Mouse (Mus musculus) gastrocnemius, adult 2 months (tissue): ENCODE measurements around the gene 0610012G03Rik. TPM values are rescaled to one million over a fixed set of nuclear protein-coding genes. Genes with fewer than 3 reads are reported as not detected.
"Not testable (repeated sequence)": the region's sequence is repeated elsewhere in the genome, so short reads cannot be mapped to it uniquely, and the experiment has no call there.

Experiments used
- DNase-seq: peaks from one replicate; pipeline ENCODE4 v3.0.0; 2022
- H3K27ac ChIP-seq: fragments of 200-600 bp; 2 replicates; pipeline ENCODE4 v1.8.1; 2022; ENCODE audit warnings: mild to moderate bottlenecking
- H3K4me3 ChIP-seq: fragments of 200-600 bp; 2 replicates; pipeline ENCODE4 v1.8.1; 2022; ENCODE audit warnings: mild to moderate bottlenecking, moderate library complexity
- CTCF ChIP-seq: fragments of 200-600 bp; IDR thresholded peaks from 2 replicates; pipeline ENCODE4 v1.8.1; 2022; ENCODE audit warnings: antibody characterized with exemption, mild to moderate bottlenecking, moderate library complexity
- intact Hi-C: fragments of 180-260 bp; cut with DNase I; formaldehyde crosslinking; loops from one replicate; pipeline ENCODE4 v1.15.1; 2025
- long read RNA-seq, 2 experiments: library from polyadenylated mRNA; stranded (forward); transcript quantifications; one replicate each; pipeline ENCODE4 v2.0.0; 2021
- total RNA-seq, 2 experiments: library from RNA; stranded (reverse); gene quantifications; 2 replicates each; pipeline ENCODE4 v1.2.3; 2021

0610012G03Rik gene
- total RNA-seq: 10 to 100 TPM; 52.1 to 66.5 TPM
- long read RNA-seq, experiment 1, transcript 0610012G03Rik-201 (1 exons, 1,445 nt): major isoform, 184 of 185 reads
- long read RNA-seq, experiment 1, partial matches to known transcripts: 0 of 185 reads
- long read RNA-seq, experiment 1, other reads (novel, unspliced or antisense): 1 of 185 reads
- long read RNA-seq, experiment 2, transcript 0610012G03Rik-201 (1 exons, 1,445 nt): major isoform, 214 of 214 reads
- long read RNA-seq, experiment 2, partial matches to known transcripts: 0 of 214 reads
- long read RNA-seq, experiment 2, other reads (novel, unspliced or antisense): 0 of 214 reads

DNA sequence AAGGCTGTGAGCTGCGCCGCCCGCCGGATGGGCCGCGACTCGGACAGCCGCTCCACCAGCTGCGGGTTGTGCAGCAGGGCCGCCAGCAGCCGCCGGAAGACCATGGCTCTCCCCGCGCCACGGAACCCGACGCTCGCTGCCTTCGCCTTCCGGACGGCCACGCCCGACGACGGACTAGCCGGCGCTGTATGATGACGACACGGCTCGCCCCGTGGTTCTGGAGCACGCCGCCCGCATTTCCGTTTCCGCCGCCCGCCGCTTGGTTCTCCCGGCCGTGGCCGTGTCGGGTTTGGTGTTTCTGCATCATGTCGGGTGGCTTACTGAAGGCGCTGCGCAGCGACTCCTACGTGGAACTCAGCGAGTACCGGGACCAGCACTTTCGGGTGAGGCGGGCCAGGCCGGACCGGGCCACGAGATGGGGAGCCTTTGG, at the start of gene 0610012G03Rik, which contains the start of gene Ncbp2:
TSS of gene 0610012G03Rik (minus strand) at position 150 of the 430 bp plus-strand sequence.
TSS of gene Ncbp2 (plus strand) at position 169 of the 430 bp plus-strand sequence.
- Histone ChIP-seq H3K27ac (peak within 1 kb of the TSS; percentile 96), H3K4me3 (peak within 1 kb of the TSS; percentile 98)
- peak; percentile 98 for DNase-seq
- TF ChIP-seq CTCF: no peak; the same call in 1 of the 2 replicates
- intact Hi-C loops: loop anchor here (2.0 to 10.0 kb wide), 2 partner anchors 54 to 296 kb away; partner anchors contain the start of genes Fbxo45, Senp5 and Wdr53

DNA sequence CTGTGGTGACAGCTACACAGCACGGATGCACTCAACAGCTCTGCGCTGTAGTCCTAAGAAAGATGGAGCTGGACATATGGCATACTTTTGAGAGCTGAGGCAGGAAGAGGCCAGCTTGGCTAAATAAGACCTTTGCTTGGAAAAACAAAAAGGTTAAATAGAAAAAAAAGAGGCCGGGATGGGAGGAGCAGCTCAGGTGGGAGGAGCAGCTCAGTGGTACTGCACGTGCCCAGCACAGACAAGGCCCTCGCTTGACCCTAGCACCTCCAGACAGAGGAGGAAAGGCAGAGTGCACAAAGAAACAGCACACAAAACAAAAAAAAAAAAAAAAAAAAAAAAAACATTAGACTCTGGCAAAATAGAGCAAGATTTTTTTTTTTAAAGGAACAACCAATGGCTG, 48.1 kb upstream of the 0610012G03Rik start:
- intact Hi-C loops: no loop called here
- no peak for DNase-seq
- no peak overlapping the region for H3K4me3 ChIP-seq
- no peak for TF ChIP-seq CTCF
- H3K27ac ChIP-seq: no peak overlapping the region

DNA sequence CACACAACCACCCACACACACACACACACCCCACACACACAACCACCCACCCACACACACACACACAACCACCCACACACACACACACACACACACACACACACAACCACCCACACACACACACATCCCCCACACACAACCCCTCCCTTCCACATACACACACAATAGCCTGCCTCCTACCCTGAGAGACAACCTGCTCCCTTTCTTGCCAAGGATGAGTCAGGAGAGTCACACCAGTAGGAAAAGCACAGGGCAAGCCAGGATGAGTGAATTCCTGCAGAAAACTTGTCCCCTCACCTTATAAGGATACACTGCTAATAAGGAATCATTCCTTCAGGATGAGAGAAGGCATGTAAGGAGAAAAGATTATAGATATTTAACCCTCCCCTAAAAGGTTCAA, 45.7 kb upstream of the 0610012G03Rik start:
- Histone ChIP-seq H3K4me3 (no peak overlapping the region), H3K27ac (no peak overlapping the region)
- no peak for TF ChIP-seq CTCF
- intact Hi-C loops: no loop called here
- DNase-seq: no peak

DNA sequence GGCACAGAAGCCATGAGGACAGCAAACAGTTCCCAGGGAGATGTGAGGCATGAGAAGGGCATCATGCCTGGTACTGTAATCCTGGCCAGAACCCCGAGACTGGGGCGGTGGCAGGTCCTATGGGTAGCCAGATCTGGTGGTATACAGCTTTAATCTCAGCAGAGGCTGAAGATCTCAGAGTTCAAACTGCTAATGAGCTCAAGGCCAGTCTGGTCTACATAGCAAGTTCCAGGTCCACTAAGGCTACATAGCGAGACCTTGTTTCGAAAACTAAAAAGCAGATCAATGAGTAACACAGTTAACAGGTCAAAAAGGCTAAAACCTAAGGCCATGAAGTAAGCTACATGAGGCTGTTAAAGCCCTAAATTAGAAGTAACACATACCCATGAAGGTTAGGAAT, 44.9 kb upstream of the 0610012G03Rik start:
- no peak overlapping the region for H3K4me3 ChIP-seq
- H3K27ac ChIP-seq: no peak overlapping the region
- DNase-seq: no peak
- no peak for TF ChIP-seq CTCF
- intact Hi-C loops: no loop called here

DNA sequence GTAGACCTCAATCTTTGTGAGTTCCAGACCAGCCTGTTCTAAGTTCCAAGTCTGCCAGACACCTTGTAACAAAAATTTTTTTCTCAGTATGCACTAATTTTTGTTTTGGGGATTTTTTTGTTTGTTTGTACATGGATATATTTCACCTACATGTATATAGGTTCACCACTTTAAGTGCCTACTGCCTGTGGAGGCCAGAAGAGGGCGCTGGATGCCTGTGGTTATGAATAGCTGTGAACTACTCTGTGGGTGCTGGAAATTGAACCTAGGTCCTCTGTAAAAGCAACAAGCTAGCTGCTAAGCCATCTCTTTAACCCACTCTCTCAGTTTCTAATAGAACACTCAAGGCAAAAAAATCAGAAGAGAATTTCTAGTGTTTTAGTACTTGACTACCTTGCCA, 43.7 kb upstream of the 0610012G03Rik start:
- TF ChIP-seq CTCF: peak; percentile 24; the same call in 1 of the 2 replicates
- H3K4me3 ChIP-seq: no peak overlapping the region
- intact Hi-C loops: no loop called here

DNA sequence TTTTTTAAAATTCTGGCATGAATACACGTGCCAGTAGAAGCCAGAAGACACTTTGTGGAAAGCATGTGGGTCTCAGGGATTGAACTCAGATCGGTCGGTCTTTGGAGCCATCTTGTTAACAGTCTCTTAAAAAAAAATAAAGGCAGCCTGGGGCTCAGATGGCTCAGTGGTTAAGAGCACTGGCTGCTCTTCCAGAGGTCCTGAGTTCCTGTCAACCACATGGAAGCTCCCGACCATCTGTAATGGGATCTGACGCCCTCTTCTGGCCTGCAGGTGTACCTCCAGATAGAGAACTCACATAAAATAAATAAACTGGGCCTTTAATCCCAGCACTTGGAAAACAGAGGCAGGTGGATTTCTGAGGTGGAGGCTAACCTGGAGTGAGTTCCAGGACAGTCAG, 32.7 kb upstream of the 0610012G03Rik start:
- TF ChIP-seq CTCF: peak; percentile 12; the same call in 1 of the 2 replicates
- no peak overlapping the region for H3K4me3 ChIP-seq
- no peak for DNase-seq
- intact Hi-C loops: no loop called here
- H3K27ac ChIP-seq: no peak overlapping the region

More for the DNA sequence above, 43.7 kb upstream of the 0610012G03Rik start:
- DNase-seq: no peak
- H3K27ac ChIP-seq: no peak overlapping the region

DNA sequence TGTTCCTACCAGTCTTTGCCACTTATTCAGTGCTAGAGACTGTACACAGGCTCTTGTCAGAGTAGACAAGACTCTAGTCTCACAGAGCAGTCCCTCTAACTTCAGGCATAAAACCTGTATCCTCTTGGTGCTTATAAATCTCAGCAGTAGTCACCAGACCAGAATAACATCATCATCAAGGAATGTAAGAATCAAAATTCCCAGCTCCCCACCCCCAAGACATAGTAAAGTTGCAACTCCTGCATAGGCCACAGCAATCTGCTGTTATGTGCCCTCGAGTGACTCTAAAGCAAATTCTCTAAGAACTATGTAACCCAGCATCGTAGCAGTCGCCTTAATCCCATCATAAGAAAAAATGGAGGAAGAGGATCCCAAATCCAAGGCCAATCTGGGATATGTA, 31.2 kb upstream of the 0610012G03Rik start:
- TF ChIP-seq CTCF: no peak
- Histone ChIP-seq H3K4me3 (no peak overlapping the region), H3K27ac (no peak overlapping the region)
- no peak for DNase-seq
- intact Hi-C loops: no loop called here

DNA sequence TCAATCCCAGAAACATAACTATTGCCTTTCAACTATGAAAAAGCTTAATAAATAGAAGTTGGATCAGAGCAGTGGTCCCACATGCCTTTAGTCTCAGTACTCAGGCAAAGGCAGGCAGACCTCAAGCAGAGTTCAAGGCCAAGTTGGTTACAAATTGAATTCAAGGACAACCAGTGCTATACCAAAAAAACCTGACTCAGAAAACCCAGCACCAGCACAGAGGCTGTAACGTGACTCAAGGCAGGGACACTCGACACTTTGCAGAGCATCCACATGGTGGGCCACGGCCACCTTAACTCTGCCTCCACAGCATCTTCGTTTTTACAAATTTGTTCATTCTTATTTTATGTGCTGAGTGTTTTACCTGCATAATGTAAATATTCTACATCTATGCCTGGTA, 27.0 kb upstream of the 0610012G03Rik start:
- no peak for TF ChIP-seq CTCF
- no peak overlapping the region for H3K27ac ChIP-seq
- intact Hi-C loops: no loop called here
- DNase-seq: no peak
- H3K4me3 ChIP-seq: no peak overlapping the region

DNA sequence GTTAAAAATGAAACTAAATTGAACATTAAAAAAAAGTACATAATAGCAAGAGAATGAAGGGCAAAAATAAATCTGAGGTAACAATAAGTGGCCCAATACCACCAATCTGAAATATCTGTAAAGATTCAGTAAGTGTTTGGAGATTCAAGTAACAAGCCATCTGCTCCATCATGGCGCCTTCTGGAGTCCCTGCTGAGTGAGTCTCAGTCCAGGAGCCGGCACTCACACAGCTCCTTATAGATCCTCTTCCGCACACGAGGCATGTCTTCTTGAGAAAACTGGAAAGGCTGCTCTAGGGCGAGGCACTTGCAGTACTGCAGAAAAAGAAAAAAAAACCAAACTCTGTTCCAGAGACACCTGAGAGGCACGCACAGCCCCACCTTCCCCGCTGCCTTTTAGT, 14.9 kb upstream of the 0610012G03Rik start:
- H3K27ac ChIP-seq: no peak overlapping the region
- intact Hi-C loops: no loop called here
- no peak for DNase-seq
- TF ChIP-seq CTCF: no peak
- H3K4me3 ChIP-seq: no peak overlapping the region

DNA sequence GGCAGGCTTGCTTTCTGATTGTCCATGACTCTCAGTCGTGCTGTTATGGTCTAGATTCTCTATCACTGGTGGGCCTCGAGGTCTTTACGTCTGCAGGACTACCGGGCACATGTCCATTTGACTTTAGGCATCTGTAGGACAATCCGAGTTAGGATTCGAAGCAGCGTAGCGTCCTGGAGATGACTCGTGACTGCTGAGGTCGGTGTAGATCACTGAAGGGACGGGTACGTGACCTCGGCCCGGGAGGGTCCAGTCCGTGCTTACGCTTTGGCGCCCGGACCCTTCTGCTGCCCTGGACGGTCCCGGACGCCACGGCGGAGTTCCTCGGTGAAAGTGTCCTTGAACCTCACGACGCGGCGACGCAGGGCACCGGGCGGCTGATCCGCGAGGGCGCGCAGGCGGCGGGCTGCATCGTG, 385 bp downstream of the 0610012G03Rik start:
- DNase-seq: no peak
- Histone ChIP-seq H3K4me3 (peak overlapping the region; percentile 98), H3K27ac (peak overlapping the region; percentile 96)
- intact Hi-C loops: loop anchor here (2.0 to 10.0 kb wide), 2 partner anchors 55 to 297 kb away; partner anchors contain the start of genes Fbxo45, Senp5 and Wdr53
- no peak for TF ChIP-seq CTCF

DNA sequence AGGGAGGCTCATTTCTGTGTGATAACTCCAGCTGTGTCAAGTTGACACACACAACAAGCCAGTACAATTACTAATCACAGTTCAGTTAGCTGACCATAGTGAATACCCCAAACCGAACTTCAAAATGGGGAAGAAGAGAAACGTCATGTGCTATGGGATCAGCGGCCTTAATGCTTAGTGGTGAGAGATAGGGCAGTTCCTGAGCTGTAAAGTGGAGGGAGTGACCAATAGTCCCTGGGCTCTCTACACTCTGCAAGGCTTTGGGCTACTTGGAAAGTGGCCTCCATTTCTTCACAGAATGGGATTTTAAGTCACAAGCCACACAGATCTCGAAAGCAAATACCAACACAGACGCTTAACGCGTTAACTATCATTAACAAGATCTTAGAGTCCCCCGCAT, 961 bp downstream of the 0610012G03Rik start:
- TF ChIP-seq CTCF: no peak
- Histone ChIP-seq H3K27ac (peak overlapping the region; percentile 96), H3K4me3 (peak overlapping the region; percentile 98)
- intact Hi-C loops: loop anchor here (10.0 kb wide), 1 partner anchor 297 kb away; the partner anchor contains the start of genes Fbxo45 and Wdr53
- no peak for DNase-seq

DNA sequence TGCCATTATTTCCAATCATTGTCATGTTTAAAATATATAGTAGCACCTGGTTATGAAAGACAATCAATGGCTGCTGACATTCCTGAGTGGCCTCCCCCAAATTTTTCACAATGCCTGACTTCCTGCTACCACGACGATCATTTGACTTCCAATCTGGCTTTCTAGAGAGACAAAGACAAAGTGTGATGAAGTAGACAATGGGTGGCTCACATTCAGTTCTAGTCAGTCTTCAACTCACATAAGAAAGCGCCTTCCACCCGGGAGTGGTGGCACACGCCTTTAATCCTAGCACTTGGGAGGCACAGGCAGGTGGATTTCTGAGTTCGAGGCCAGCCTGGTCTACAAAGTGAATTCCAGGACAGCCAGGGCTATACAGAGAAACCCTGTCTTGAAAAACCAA, 2.3 kb downstream of the 0610012G03Rik start:
- peak overlapping the region; percentile 98 for H3K4me3 ChIP-seq
- DNase-seq, H3K27ac ChIP-seq: not testable (repeated sequence)
- intact Hi-C loops: loop anchor here (10.0 kb wide), 1 partner anchor 299 kb away; the partner anchor contains the start of genes Fbxo45 and Wdr53

DNA sequence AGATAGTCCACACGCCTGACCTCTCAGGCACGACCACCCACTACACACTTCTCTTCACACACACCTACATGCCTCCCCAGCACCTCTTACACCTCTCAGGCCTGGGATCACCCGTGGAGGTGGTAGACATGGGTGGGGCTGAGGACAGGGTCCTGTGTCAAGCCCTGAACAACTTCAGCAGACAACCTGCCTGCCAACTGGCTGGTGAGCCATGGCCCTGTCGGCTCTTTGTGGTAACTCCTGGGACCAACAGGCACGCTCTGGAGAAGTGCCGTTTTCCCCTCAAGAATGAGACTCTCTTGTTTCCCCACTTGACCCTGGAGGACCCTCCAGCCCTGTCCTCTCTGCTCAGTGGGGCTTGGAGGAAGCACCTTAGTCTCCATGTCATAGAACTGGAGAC, 2.9 kb downstream of the 0610012G03Rik start:
- intact Hi-C loops: loop anchor here (10.0 kb wide), 1 partner anchor 299 kb away; the partner anchor contains the start of genes Fbxo45 and Wdr53
- no peak for TF ChIP-seq CTCF
- no peak for DNase-seq
- no peak overlapping the region for H3K4me3 ChIP-seq
- H3K27ac ChIP-seq: no peak overlapping the region
